Mouse (Mus musculus): ENCODE results near the gene Slc38a7.

DNA sequence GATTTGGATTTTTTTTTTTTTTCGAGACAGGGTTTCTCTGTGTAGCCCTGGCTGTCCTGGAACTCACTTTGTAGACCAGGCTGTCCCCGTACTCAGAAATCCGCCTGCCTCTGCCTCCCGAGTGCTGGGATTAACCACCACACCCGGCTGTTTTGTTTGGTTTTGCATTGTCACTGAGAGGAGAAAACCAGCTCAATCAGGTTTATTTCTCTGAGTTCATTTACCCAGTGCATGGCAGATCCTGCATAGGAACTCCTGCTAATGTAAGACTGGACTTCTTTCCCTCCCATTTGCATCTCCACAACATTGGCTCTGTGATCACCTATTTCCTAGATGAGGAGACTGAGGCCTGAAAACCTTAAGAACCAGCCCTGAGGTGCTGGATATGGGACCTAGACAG lies 31.2 kb downstream of the Slc38a7 start:
- TF ChIP-seq MYOG (IDR thresholded peaks at IDR 0.05; ENCODE audit: control insufficient read depth in 1 of 3, insufficient read depth in 1 of 3, insufficient read length in 2 of 3, low read depth in 2 of 3) (no peak), POLR2A (IDR thresholded peaks at IDR 0.05; ENCODE audit: insufficient read length, low read depth) (no peak), USF1 (IDR thresholded peaks at IDR 0.05; ENCODE audit: low read depth) (no peak), CEBPB (IDR thresholded peaks at IDR 0.05; ENCODE audit: insufficient read depth, poor library complexity, severe bottlenecking) (no peak), POLR2AphosphoS2 (IDR thresholded peaks at IDR 0.05; ENCODE audit: insufficient read length, low read depth) (no peak), TCF3 (IDR thresholded peaks at IDR 0.05; ENCODE audit: insufficient read length, low read depth) (no peak), MAX (IDR thresholded peaks at IDR 0.05; ENCODE audit: low read depth) (no peak), E2F4 (IDR thresholded peaks at IDR 0.05; ENCODE audit: insufficient read depth) (no peak), TCF12 (IDR thresholded peaks at IDR 0.05; ENCODE audit: insufficient read depth, poor library complexity, severe bottlenecking) (no peak), MYOD1 (IDR thresholded peaks at IDR 0.05; ENCODE audit: control insufficient read depth in 1 of 3, insufficient read length in 2 of 3, low read depth in 2 of 3) (no peak), SRF (IDR thresholded peaks at IDR 0.05; ENCODE audit: control insufficient read depth, insufficient read length, low read depth) (no peak)

Data from myocyte (in vitro differentiated cells).